Mouse (Mus musculus) lung, adult 2 months (tissue): ENCODE measurements around the gene Pi4kb.

Experiments used
- CTCF ChIP-seq: fragments of 200-500 bp; IDR thresholded peaks from 2 replicates; pipeline ENCODE4 v1.5.1; 2011; ENCODE audit warnings: mild to moderate bottlenecking, low read length, control low read depth; ENCODE audit not compliant: insufficient read depth
- POLR2A ChIP-seq: fragments of 200-500 bp; IDR thresholded peaks from 2 replicates; pipeline ENCODE4 v1.6.1; 2011; ENCODE audit warnings: low read depth, mild to moderate bottlenecking, control low read depth, low read length, borderline replicate concordance; ENCODE audit errors: extremely low read depth

- peak; percentile 68 for TF ChIP-seq CTCF
- no peak for TF ChIP-seq POLR2A
Observed at GRCm38 (mm10) chr3:94996946-94997345, 22.4 kb downstream of the Pi4kb start.
